8 mouse cellular contexts compared by ENCODE assay signal in genomic region chr2:31255952-31256938, GRCm38 (mm10). TPM values are rescaled to one million over a fixed set of nuclear protein-coding genes. Genes with fewer than 3 reads are reported as not detected.
A peak's percentile ranks its signal among the peaks of the same experiment; 100 is the strongest.
DNase-seq lines count a peak whose midpoint lies in the region; ATAC-seq and TF ChIP-seq lines count a peak whose summit lies in the region.

No protein-coding gene starts in this region.

- no peak for ATAC-seq in hindbrain, embryonic 14.5 days (ENCODE audit: low FRiP score)
- ATAC-seq in erythroid progenitor cell, adult 5-6 weeks (replicated peaks; ENCODE audit: low FRiP score, poor library complexity, severe bottlenecking) = no peak

- DNase-seq in MN1 (ENCODE audit: low spot score) = peak; percentile 62
- peak; percentile 72 to 76 for DNase-seq in cerebellum, adult 2 months
- peak; percentile 60 to 74 for DNase-seq in frontal cortex, postnatal 36 days (ENCODE audit: low spot score in 2 of 2)
- peak; percentile 41 for DNase-seq in hindbrain, embryonic 14.5 days (ENCODE audit: low spot score)
- peak; percentile 56 to 80 for DNase-seq in left cerebral cortex, adult 8-10 months (ENCODE audit: low spot score in 2 of 2)
- peak; percentile 61 for DNase-seq in right cerebral cortex, postnatal 25 days

- H3K36me3 ChIP-seq in hindbrain, embryonic 14.5 days (replicated peaks; ENCODE audit: control insufficient read depth, insufficient read depth) = no peaks in the 10 kb centered on the region
- H3K36me3 ChIP-seq in megakaryocyte, embryonic 14.5 days (replicated peaks; ENCODE audit: low read length) = no peaks in the 10 kb centered on the region

- peak overlapping the region; percentile 75 for H3K27ac ChIP-seq in cerebellum, adult 2 months (ENCODE audit: insufficient read depth, low read length)
- H3K27ac ChIP-seq in hindbrain, embryonic 14.5 days = peak overlapping the region; percentile 51

- peak; percentile 40; the same call in 1 of the 2 replicates for TF ChIP-seq CTCF in cerebellum, adult 2 months (IDR thresholded peaks at IDR 0.05; ENCODE audit: borderline replicate concordance, insufficient read depth, low read depth, low read length)

- no peaks in the 10 kb centered on the region for H3K27me3 ChIP-seq in cerebellum, adult 2 months (ENCODE audit: control insufficient read depth, insufficient read depth, low read length)
- no peaks in the 10 kb centered on the region for H3K27me3 ChIP-seq in hindbrain, embryonic 14.5 days (ENCODE audit: control insufficient read depth, insufficient read depth, low read length)
- H3K27me3 ChIP-seq in megakaryocyte, embryonic 14.5 days (replicated peaks) = peaks cover 73% of the 10 kb centered on the region

- 17% methylated on average over 21 of the region's 21 CpGs for WGBS in cerebellum, adult 2 months
- 19% methylated on average over 21 of the region's 21 CpGs for WGBS in hindbrain, embryonic 14.5 days

- no peak for TF ChIP-seq POLR2A in cerebellum, adult 2 months (IDR thresholded peaks at IDR 0.05; ENCODE audit: borderline replicate concordance, insufficient read depth, low read length)

- H3K9ac ChIP-seq in hindbrain, embryonic 14.5 days = peak overlapping the region; percentile 0; the same call in 1 of the 2 replicates

- peaks cover 65% of the 10 kb centered on the region for H3K4me1 ChIP-seq in cerebellum, adult 2 months (ENCODE audit: control insufficient read depth, insufficient read depth, low read length)
- H3K4me1 ChIP-seq in hindbrain, embryonic 14.5 days (replicated peaks; ENCODE audit: control insufficient read depth, insufficient read depth, low read length) = peaks cover 50% of the 10 kb centered on the region
- H3K4me1 ChIP-seq in megakaryocyte, embryonic 14.5 days = peaks cover 39% of the 10 kb centered on the region

- H3K4me2 ChIP-seq in hindbrain, embryonic 14.5 days (replicated peaks) = peak overlapping the region; percentile 5; the same call in 1 of the 2 replicates

- H3K4me3 ChIP-seq in cerebellum, adult 2 months (replicated peaks; ENCODE audit: insufficient read depth, low read depth, low read length) = peak overlapping the region; percentile 1
- no peak overlapping the region for H3K4me3 ChIP-seq in hindbrain, embryonic 14.5 days (replicated peaks; ENCODE audit: low read length)
- H3K4me3 ChIP-seq in megakaryocyte, embryonic 14.5 days (replicated peaks) = peak overlapping the region; percentile 79

- no peaks in the 10 kb centered on the region for H3K9me3 ChIP-seq in hindbrain, embryonic 14.5 days (ENCODE audit: control insufficient read depth, low read length)
- no peaks in the 10 kb centered on the region for H3K9me3 ChIP-seq in megakaryocyte, embryonic 14.5 days

RNA-seq across cellular contexts. Expression of gene Ncs1, which starts 10.6 kb away (rescaled TPM):
- polyA plus RNA-seq in cerebellum, adult 2 months (2012; rRNA removed) = 118 and 126 TPM in 2 replicates
- 213 TPM in 2 replicates for polyA plus RNA-seq in hindbrain, embryonic 14.5 days (2014; fragmentation: Nextera tagmentation; extraction: Ambion mirVana)
- 100 to 1,000 TPM; 207 to 245 (median 229) TPM for total RNA-seq in left cerebral cortex, adult 8-10 months (2022)
- polyA plus RNA-seq in megakaryocyte, embryonic 14.5 days (2012; ENCODE audit: insufficient read depth, low replicate concordance) = 0.26 TPM in 1 of 2 replicates, not detected in the other
- not detected in 2 replicates for total RNA-seq in erythroid progenitor cell, adult 5-6 weeks (2015; ENCODE audit: low replicate concordance)
- total RNA-seq in erythroid progenitor cell, adult 5-6 weeks (2017; ENCODE audit: low replicate concordance) = 0.39 TPM in 1 of 2 replicates, not detected in the other

RNA-seq across cellular contexts. Expression of gene Hmcn2, which starts 58.0 kb away (rescaled TPM):
- polyA plus RNA-seq in cerebellum, adult 2 months (2012; rRNA removed) = 0.59 and 0.63 TPM in 2 replicates
- polyA plus RNA-seq in hindbrain, embryonic 14.5 days (2014; fragmentation: Nextera tagmentation; extraction: Ambion mirVana) = 0.14 and 0.37 TPM in 2 replicates
- 1 to 10 TPM in 1 of 4 experiments, under 1 TPM in 3; 0.28 to 1.1 (median 0.42) TPM for total RNA-seq in left cerebral cortex, adult 8-10 months (2022)
- polyA plus RNA-seq in megakaryocyte, embryonic 14.5 days (2012; ENCODE audit: insufficient read depth, low replicate concordance) = 0.40 TPM in 1 of 2 replicates, not detected in the other
- total RNA-seq in erythroid progenitor cell, adult 5-6 weeks (2015; ENCODE audit: low replicate concordance) = not detected in 2 replicates
- total RNA-seq in erythroid progenitor cell, adult 5-6 weeks (2017; ENCODE audit: low replicate concordance) = not detected in 2 replicates

Comparison
In these comparisons a context has a peak if more than half of its experiments do, and no peak if none do; other contexts are left out.
1. RNA of gene Ncs1, which starts 10.6 kb away (polyA plus RNA-seq): 213 TPM in hindbrain, embryonic 14.5 days and 118 to 126 TPM in cerebellum, adult 2 months; 0.26 TPM in megakaryocyte, embryonic 14.5 days; every median in the first group is over 10 times any median in the second.
2. Peak in every context shown above with its lines, with median percentiles within 50 percentile points of each other: DNase-seq.